Mouse (Mus musculus) cerebellum, adult 11 months (tissue): ENCODE measurements around the gene A930018P22Rik.
"Not testable (repeated sequence)": the region's sequence is repeated elsewhere in the genome, so short reads cannot be mapped to it uniquely, and the experiment has no call there.

Experiments
- DNase-seq: peaks from one replicate; pipeline ENCODE4 v3.0.0; 2022

A930018P22Rik gene

DNA sequence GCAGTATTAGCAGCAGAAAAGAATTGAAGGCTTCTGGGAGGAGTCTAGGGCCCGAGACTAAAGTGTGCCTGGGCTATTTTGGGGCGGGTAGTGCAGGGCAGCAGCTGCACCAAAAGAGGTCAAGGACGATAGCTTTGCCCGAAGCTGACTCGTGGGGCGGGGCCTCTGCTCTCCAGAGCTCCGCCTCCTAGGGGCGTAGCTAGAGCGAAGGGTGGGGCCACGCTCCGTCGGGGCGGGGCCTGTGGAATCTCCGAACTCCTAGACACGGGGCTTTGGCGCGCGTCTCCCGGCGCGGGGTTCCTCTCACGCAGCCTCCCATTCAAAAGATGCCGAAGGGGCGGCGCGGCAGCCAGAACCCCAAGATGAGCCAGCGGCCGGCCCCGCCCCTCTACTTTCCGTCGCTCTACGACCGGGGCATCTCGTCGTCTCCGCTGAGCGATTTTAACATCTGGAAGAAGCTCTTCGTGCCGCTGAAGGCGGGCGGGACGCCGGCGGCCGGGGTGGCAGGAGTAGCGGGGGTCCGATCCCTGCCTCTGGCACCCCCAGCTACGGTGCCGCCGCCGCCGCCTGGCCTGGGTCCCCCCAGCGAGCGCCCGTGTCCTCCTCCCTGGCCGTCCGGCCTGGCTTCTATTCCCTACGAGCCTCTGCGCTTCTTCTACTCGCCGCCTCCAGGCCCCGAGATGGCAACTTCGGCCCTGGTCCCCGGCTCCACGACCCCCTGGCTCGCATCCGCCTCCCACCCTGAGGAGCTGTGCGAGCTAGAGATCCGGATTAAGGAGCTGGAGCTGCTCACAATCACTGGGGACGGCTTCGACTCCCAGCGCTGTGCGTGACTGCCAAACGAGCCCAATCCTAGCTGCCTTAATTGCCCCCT lies at the start of gene A930018P22Rik:
A930018P22Rik (plus strand) TSS at position 265 of the 874 bp plus-strand sequence.
- DNase-seq = peak; percentile 87

DNA sequence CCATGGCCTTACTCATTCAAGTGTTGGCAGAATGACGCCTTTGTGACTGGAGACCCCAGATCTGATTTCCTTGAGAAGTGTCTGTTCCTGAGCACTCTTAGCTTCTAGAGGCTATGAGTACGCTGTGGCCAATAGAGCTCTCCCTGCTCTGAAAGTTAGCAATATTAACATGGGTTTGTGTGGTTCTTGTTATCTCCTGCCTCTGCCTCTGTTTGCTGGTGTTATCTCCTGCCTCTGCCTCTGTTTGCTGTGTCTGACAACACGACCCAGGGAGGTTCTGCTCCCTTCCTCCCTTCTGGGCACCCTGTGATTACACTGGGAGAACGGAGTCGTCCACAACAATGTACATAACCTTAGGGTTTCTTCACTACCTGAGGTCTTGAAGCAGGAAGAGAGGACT lies 44.3 kb upstream of the A930018P22Rik start:
- not testable (repeated sequence) for DNase-seq

DNA sequence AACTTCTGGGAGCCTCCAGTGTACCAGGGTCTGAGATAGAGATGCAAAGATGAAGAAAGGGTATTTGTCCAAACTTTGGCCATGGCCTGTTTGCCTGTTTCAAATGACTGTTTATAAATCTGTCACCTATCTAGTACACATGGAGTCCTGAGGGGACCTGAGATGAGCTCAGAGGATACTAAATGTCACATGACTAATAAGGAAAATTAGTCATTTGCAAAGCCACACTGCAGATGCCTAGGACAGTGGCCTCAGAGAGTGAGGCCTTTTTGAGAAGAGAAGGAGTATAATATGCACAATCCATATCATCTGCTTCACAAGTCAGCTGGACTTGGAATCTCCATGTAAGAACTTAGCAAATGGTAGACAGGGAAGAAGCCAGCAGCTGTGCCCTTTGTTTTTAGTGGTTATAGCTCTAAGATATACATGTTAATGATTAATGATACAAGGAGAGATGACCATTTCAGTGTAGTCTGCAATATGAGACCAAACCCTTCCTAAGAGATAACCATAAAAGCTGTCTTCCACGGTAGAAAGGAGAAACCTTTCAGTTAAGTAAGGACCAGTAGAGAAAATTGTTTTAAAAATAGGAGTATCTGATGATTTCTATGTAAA lies 41.0 kb upstream of the A930018P22Rik start:
- not testable (repeated sequence) for DNase-seq

DNA sequence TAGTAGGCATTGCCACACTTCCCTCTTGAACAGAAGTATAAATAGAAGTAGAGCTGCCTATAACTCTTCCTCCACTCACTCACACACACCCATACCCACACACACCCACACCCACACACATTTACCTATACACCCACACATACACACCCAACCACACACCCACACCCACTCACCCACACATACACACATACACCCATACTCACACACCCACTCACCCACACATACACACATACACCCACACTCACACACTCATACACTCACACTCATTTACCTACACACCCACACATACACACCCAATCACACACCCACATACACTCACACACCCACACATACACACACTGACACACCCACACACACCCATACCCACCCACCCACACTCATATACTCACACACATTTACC lies 40.1 kb upstream of the A930018P22Rik start:
- no peak for DNase-seq

DNA sequence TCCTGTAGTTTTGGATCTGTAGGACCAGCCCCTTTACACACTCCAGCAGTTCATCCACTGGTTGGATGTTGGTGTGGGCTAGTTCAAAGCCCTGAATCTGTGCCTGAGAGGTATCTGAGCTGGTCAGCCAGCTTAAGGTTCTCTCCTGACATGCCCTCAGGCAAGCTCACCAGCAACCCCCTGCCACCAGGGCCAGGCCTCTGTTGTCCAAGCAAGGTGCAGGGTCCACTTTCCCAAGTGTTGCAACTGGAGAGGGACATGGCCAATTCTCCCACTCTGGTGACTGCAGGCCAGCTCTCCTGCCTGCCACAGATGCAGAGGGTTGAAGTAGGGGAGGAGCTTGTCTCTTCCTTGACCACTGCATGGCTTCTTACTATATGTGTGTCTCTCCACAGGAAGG lies 38.5 kb upstream of the A930018P22Rik start:
- not testable (repeated sequence) for DNase-seq

DNA sequence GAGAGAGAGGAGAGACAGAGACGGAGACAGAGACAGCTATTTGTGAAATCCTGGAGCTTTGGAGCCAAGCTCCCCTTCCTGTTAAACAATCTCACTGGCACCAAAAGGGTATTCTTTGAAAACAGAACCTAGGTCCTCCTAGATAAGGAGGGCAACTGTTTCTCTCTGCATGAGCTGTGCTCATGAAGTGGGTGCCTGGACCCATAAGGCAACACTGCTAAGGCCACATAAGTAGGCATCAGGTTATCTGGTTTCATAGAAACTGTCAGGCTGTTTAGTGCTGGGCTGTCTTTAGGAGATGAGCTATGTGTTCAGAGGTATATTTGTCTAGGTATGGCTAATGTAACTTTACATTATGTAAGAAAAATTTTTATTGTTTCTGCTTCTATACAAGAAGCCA lies 35.0 kb upstream of the A930018P22Rik start:
- not testable (repeated sequence) for DNase-seq

DNA sequence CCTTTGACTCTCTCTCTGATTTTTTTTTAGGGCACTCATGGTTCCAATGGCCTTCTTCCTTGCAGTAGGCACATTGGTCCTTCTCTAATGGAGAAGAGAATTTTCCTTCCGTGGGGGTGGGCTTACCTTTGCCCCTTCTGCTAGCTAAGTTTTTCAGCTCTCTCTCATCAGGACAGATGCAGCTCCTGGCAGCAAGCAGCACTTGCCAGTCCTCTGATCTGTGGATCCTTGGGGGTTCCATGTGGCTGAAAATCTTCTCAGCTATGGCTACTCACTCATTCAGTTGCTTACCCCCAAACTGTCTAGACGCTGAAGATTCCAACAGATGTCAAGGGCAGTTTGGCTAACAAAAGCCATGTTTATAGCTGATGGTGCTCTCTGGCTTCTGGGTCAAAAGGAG lies 29.3 kb upstream of the A930018P22Rik start:
- DNase-seq = no peak

DNA sequence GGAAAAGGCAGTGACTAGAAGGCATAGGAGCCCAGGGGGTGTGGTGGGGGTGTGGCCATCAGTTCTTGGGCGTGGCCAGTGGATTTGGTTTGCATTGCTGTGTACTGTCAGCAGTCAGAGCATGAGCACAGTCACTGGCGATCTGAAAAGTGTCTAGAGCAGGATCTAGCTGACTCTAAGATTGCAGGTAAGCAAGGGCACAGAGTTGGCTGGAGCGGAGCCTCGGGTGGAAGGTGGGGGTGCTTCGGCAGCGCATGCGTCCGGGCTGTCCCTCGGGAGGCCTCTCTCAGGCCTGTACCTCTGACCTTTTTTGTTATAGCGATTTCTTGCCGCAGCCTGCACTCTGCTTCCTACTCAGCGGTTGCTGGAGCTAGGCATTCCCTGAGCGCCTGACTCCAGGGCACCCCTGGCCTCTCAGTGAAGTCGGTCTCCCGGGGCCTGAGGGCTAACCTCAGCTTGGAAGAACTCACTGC lies 26.8 kb upstream of the A930018P22Rik start, which contains the start of gene Cd59a:
Cd59a (plus strand) TSS at position 61 of the 473 bp plus-strand sequence.
- DNase-seq = peak; percentile 64

DNA sequence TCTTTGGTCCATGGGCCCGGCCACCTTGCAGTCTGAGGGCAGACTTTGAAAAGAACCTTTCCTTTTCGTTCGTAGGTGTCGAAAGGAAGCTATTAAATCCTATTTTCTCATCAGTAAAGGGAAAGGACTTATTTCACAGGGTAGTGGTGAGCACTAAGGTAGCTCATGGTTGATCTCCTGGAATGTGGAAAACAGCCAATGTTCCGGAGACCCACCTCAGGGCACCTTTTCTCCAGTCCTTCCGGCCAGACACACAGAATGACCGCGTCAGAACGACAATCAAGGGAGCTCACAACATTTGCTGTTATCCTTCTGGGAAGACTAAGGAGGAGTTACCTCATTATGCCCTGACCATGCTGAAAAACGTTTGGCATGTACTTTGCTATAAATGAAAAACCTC lies 26.3 kb upstream of the A930018P22Rik start:
- no peak for DNase-seq

DNA sequence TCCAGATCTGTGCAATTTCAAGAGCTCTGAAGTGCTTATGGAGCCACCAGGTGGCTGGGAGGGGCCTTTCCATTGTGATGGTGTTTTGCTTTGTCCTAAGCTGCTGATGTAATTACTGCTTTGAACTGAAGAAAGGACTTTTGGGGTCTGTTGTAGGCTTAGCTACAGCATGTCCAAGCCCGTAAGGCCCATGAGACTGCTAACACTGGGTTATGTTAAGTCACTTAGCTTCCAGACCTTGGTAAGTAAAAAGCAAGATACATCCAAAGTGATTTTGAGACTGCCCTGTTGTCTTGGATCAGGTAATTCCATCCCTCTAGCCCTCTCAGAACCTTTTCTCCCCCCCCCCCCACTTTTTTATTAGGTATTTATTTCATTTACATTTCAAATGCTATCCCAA lies 25.8 kb upstream of the A930018P22Rik start:
- DNase-seq = not testable (repeated sequence)

DNA sequence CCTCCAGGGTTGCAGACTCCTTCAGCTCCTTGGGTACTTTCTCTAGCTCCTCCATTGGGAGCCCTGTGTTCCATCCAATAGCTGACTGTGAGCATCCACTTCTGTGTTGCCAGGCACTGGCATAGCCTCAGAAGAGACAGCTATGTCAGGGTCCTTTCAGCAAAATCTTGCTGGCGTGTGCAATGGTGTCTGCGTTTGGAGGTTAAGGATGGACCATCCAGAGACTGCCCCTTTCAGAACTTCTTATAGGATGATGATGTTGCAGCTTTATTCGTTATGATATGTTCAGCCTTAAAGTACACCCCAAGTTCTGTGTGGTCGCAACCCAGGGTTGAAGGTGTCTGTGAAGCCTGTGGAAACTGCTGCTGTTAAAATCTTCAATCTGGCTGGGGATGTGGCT lies 25.2 kb upstream of the A930018P22Rik start:
- DNase-seq = not testable (repeated sequence)

DNA sequence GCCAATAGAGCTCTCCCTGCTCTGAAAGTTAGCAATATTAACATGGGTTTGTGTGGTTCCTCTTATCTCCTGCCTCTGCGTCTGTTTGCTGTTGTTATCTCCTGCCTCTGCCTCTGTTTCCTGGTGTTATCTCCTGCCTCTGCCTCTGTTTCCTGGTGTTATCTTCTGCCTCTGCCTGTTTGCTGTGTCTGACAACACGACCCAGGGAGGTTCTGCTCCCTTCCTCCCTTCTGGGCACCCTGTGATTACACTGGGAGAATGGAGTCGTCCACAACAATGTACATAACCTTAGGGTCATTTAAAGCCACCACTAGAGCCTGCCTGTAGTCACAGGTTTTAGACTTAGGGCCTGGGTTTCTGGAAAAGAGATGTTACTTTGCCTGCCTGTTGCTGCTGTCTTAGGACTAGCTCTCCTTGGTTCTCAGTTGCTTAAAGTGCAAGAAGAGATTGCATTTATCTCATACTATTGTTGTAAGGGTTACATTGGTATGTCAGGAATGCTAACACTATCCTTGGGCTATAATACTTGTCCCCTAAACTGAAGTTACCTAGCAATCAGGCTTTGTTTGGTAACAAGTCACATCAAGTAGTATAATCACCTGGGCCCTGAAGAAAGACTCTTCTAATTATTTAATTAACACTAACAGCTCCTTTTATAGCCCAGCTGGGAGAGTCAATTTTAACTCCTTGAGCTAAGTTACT lies 23.9 kb upstream of the A930018P22Rik start:
- DNase-seq = no peak

DNA sequence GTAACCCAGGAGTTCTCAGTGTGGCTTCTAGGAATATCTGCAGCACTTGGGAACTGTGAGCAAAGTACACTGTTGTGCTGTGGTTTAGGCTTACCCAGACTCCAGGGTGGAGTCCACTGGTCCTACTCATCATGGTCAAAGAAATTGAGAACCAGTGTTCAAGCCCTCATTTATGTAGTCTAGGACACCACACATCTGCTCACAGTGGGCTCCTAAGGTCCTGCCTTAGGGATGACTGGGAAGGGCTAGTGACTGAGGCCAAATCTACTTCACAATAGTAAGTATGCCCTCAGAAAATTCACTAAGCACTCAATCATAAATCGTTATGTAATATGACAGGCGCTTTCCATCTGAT lies 23.4 kb upstream of the A930018P22Rik start:
- no peak for DNase-seq

DNA sequence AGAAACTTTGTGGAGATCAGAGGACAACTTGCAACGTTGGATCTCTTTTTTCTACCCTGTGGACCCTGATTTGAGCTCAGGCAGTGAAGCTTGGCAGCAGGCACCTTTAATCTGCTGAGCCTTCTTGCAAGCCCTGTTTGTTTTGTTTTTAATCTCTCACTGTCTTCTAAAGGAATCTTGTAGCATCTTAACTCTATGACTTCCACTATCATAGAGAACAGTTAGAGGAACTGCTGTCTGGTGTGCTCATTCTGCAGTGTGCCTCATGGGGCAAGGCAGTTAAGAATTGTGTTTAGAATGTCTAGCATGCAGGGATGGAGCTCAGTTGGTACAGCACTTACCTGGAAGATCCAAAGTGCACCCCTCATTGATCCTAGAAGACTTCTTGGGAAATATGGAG lies 22.6 kb upstream of the A930018P22Rik start:
- DNase-seq = no peak

DNA sequence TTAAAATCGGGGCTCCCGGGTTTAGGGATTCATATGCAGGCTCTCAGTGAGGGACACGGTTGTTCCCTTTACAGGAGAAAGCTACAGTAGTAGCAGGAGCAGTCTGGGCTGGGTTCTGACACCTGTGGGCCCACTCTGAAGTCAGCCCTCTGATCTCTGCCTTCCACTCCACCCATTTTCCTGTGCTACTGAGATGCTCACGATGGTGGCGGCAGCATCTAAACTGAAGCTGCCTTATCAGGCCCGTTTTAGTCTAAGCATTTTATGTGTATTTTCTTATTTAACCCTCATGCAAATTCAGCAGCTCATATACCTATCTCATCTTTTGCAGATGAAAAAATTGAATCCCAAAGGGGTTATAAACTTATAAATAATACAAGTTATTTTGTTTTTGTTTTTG lies 17.8 kb upstream of the A930018P22Rik start:
- DNase-seq = no peak

DNA sequence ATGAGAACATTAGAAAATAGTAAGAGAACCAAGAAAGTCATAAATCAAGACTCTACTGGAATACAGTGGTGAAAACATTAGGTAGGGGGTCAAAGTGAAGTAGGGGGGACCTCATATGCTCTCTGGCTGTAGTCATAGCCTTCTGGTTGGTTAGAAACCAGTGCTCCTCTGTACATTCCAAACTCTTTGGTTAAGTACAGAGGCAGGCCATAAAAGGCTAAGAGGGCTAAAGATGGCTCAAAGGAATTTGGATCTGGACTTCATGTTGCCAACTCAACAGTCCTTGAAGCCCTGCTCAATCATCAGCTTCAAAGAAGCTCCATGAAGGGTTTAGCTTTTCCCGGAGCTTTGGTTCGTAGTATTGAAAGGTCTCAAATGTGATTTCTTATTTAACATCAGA lies 13.5 kb upstream of the A930018P22Rik start:
- DNase-seq = not testable (repeated sequence)

DNA sequence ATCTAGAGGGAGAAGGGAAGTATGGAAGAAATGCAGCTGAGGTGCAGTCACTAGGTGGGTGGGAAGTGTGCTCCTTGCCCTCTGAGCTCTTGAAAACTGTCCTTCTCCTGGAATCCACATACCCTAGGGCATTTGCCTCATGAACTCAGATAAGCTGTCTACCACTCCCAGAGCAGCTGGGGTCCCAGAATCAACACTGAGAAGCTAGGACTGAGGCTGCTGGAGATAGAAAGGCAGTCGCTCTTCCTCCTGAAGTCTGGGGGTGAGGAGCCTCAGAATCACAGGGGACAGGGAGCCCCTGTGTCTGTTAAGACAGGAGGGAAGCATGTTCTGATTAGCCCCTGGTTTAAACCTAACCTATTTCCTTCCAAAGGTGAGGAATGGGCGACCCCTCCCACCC lies 13.0 kb upstream of the A930018P22Rik start:
- no peak for DNase-seq

DNA sequence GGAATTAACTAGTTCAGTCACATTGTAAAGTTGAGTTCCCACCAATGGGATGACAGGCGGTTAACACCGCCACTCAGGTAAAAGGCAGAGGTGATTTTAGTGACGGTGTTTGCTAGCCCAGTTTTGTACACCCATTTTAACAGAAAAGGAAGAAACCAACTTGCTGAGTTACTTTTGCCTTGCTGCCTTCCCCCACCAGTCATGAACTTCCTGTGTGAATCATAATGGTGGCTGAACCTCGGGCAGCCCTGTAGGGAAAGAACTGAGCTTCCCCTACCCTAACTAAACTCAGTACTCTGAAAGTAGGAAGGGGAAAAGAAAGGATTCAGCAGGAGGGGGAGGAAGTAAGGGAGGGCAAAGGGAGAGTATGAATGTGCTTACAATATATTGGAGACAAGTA lies 12.5 kb upstream of the A930018P22Rik start:
- DNase-seq = no peak

DNA sequence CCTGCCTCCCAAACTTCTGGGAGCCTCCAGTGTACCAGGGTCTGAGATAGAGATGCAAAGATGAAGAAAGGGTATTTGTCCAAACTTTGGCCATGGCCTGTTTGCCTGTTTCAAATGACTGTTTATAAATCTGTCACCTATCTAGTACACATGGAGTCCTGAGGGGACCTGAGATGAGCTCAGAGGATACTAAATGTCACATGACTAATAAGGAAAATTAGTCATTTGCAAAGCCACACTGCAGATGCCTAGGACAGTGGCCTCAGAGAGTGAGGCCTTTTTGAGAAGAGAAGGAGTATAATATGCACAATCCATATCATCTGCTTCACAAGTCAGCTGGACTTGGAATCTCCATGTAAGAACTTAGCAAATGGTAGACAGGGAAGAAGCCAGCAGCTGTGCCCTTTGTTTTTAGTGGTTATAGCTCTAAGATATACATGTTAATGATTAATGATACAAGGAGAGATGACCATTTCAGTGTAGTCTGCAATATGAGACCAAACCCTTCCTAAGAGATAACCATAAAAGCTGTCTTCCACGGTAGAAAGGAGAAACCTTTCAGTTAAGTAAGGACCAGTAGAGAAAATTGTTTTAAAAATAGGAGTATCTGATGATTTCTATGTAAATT lies 11.3 kb upstream of the A930018P22Rik start:
- DNase-seq = not testable (repeated sequence)

DNA sequence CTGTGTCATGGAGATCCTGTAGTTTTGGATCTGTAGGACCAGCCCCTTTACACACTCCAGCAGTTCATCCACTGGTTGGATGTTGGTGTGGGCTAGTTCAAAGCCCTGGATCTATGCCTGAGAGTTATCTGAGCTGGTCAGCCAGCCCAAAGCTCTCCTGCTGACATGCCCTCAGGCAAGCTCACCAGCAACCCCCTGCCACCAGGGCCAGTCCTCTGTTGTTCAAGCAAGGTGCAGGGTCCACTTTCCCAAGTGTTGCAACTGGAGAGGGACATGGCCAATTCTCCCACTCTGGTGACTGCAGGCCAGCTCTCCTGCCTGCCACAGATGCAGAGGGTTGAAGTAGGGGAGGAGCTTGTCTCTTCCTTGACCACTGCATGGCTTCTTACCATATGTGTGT lies 9.0 kb upstream of the A930018P22Rik start:
- DNase-seq = not testable (repeated sequence)

DNA sequence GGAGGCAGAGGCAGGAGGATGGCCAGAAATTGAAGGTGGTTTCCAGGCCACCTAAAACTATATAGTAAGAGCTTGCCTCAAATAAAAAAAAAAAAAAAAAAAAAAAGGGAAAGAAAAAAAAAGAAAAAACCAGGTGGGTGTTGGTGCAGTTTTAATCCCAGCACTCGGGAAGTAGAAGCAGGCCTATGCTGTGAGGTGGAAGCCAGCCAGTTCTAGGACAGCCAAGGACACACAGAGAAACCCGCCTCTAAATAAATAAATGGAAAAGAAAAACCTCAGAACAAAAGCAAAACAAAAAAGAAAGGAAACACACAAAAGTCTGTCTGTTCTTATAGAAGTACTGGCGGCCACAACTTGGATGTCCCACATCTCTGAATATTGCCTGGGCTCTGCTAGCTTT lies 7.7 kb upstream of the A930018P22Rik start:
- no peak for DNase-seq

DNA sequence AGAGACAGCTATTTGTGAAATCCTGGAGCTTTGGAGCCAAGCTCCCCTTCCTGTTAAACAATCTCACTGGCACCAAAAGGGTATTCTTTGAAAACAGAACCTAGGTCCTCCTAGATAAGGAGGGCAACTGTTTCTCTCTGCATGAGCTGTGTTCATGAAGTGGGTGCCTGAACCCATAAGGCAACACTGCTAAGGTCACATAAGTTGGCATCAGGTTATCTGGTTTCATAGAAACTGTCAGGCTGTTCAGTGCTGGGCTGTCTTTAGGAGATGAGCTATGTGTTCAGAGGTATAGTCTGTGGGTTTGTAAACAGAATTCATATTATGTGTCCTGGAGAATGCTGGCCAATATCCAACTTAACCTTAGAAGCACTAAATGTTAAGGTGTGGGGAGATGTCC lies 5.4 kb upstream of the A930018P22Rik start:
- not testable (repeated sequence) for DNase-seq

DNA sequence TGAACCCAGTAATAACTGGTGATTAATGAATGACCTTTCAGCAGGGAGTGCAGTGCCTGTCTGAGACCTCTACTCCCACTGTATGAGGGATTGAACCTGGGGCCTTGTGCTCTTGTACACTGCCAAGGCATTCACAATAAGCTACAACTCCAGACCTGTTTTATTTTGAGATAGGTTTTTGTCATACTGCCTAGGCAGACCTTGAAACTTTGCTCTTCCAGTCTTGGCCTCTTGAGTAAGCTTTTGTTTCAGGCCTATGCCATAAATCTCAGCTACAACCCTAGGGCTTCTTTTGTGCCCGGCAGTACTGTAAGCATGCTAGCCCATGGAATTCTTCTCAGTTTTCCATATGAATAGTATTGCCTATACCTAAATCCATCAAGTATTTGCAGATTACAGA lies 3.5 kb upstream of the A930018P22Rik start:
- DNase-seq = no peak
